Mouse (Mus musculus) forebrain, embryonic 11.5 days (tissue): ENCODE results near the gene Camk1d. TPM values are rescaled to one million over a fixed set of nuclear protein-coding genes. Genes with fewer than 3 reads are reported as not detected.

Source experiments
- ATAC-seq: fragments of 200-750 bp; cut with Nextera tagmentation; replicated peaks from 2 replicates; pipeline ENCODE4 v1.8.0; 2017; ENCODE audit warnings: moderate TSS enrichment; ENCODE audit not compliant: low FRiP score
- DNase-seq: peaks from one replicate; pipeline ENCODE4 v3.0.0-alpha.2; 2017; ENCODE audit warnings: low spot score
- H3K27ac ChIP-seq: fragments of 300-500 bp; sonication (generic); 2 replicates; pipeline ENCODE4 v1.5.1; 2014; ENCODE audit warnings: low read depth, low read length
- H3K27me3 ChIP-seq: fragments of 300-500 bp; sonication (generic); 2 replicates; pipeline ENCODE4 v1.6.1; 2014; ENCODE audit warnings: mild to moderate bottlenecking, low read length, mixed read lengths; ENCODE audit not compliant: control insufficient read depth, insufficient read depth
- H3K36me3 ChIP-seq: fragments of 300-500 bp; sonication (generic); 2 replicates; pipeline ENCODE4 v1.6.1; 2014; ENCODE audit warnings: mild to moderate bottlenecking, low read length, moderate library complexity, mixed read lengths; ENCODE audit not compliant: control insufficient read depth, insufficient read depth
- H3K4me1 ChIP-seq: fragments of 300-500 bp; sonication (generic); replicated peaks from 2 replicates; pipeline ENCODE4 v1.6.1; 2014; ENCODE audit warnings: low read length, mixed read lengths; ENCODE audit not compliant: control insufficient read depth, insufficient read depth
- H3K4me2 ChIP-seq: fragments of 300-500 bp; sonication (generic); 2 replicates; pipeline ENCODE4 v1.6.1; 2014; ENCODE audit warnings: low read depth, mild to moderate bottlenecking, low read length, moderate library complexity, mixed read lengths; ENCODE audit not compliant: severe bottlenecking
- H3K4me3 ChIP-seq: fragments of 300-500 bp; sonication (generic); 2 replicates; pipeline ENCODE4 v1.5.1; 2014; ENCODE audit warnings: low read depth, low read length
- H3K9ac ChIP-seq: fragments of 300-500 bp; sonication (generic); 2 replicates; pipeline ENCODE4 v1.6.1; 2014; ENCODE audit warnings: low read length
- H3K9me3 ChIP-seq: fragments of 300-500 bp; sonication (generic); 2 replicates; pipeline ENCODE4 v1.6.1; 2016; ENCODE audit warnings: low read length, mixed read lengths; ENCODE audit not compliant: control insufficient read depth
- WGBS: fragments of 180-500 bp; shearing (Covaris S2); extraction: QIAGEN DNeasy Blood & Tissue Kit; methylation state at CpG from one replicate; pipeline ENCODE4 v1.1.7; 2014; 5-methylcytosine and 5-hydroxymethylcytosine counted together
- polyA plus RNA-seq: library from polyadenylated mRNA; unstranded; fragments of >200 nt; fragmentation: Nextera tagmentation; extraction: Ambion mirVana; gene quantifications from 2 replicates; pipeline ENCODE4 v1.2.1, GENCODE M21; 2014

Gene Camk1d
- polyA plus RNA-seq, 1 experiment from 2014 or later = 2.2 TPM

GRCm38 (mm10) chr2:5327533-5328250 is 386.6 kb downstream of the Camk1d start:
- Histone ChIP-seq H3K9ac (no peak overlapping the region), H3K9me3 (no peaks in the 10 kb centered on the region), H3K27ac (no peak overlapping the region), H3K36me3 (no peaks in the 10 kb centered on the region), H3K4me2 (no peak overlapping the region), H3K27me3 (no peaks in the 10 kb centered on the region), H3K4me3 (no peak overlapping the region), H3K4me1 (no peaks in the 10 kb centered on the region)
- 73% methylated on average over 12 of the region's 12 CpGs for WGBS
- ATAC-seq (no peak), DNase-seq (no peak)

- Histone ChIP-seq H3K27ac (no peak overlapping the region), H3K4me2 (no peak overlapping the region), H3K9ac (no peak overlapping the region), H3K36me3 (no peaks in the 10 kb centered on the region), H3K27me3 (no peaks in the 10 kb centered on the region), H3K4me3 (no peak overlapping the region), H3K4me1 (0 out of 2 replicates have a peak, but pooled peaks cover 2% of the 10 kb centered on the region), H3K9me3 (no peaks in the 10 kb centered on the region)
- DNase-seq (no peak), ATAC-seq (no peak)
- 82% methylated on average over 3 of the region's 3 CpGs for WGBS
These were observed 389.5 kb downstream of the Camk1d start for GRCm38 (mm10) chr2:5324806-5325205.

GRCm38 (mm10) chr2:5321660-5322295 is 392.5 kb downstream of the Camk1d start:
- H3K4me2 ChIP-seq = no peak overlapping the region
- H3K27ac ChIP-seq = no peak overlapping the region
- 0 out of 2 replicates have a peak, but pooled peaks cover 2% of the 10 kb centered on the region for H3K4me1 ChIP-seq
- no peaks in the 10 kb centered on the region; the same call in 1 of the 2 replicates for H3K27me3 ChIP-seq
- ATAC-seq (no peak), DNase-seq (no peak)
- H3K4me3 ChIP-seq = no peak overlapping the region
- H3K9me3 ChIP-seq = no peaks in the 10 kb centered on the region
- no peak overlapping the region for H3K9ac ChIP-seq
- H3K36me3 ChIP-seq = no peaks in the 10 kb centered on the region
- 60% methylated on average over 8 of the region's 8 CpGs for WGBS

GRCm38 (mm10) chr2:5319138-5319537 is 395.2 kb downstream of the Camk1d start:
- Histone ChIP-seq H3K4me1 (peaks cover 7% of the 10 kb centered on the region; the same call in 1 of the 2 replicates), H3K4me2 (no peak overlapping the region), H3K27ac (no peak overlapping the region), H3K4me3 (no peak overlapping the region), H3K9me3 (no peaks in the 10 kb centered on the region), H3K9ac (no peak overlapping the region), H3K27me3 (no peaks in the 10 kb centered on the region; the same call in 1 of the 2 replicates), H3K36me3 (no peaks in the 10 kb centered on the region)
- WGBS = 88% methylated on average over 3 of the region's 3 CpGs
- ATAC-seq (no peak), DNase-seq (no peak)

- Histone ChIP-seq H3K9ac (no peak overlapping the region), H3K4me3 (no peak overlapping the region), H3K9me3 (no peaks in the 10 kb centered on the region), H3K4me1 (peaks cover 5% of the 10 kb centered on the region; the same call in 1 of the 2 replicates), H3K27me3 (no peaks in the 10 kb centered on the region; the same call in 1 of the 2 replicates), H3K36me3 (no peaks in the 10 kb centered on the region), H3K4me2 (no peak overlapping the region), H3K27ac (no peak overlapping the region)
- no peak for ATAC-seq
- 92% methylated on average over 5 of the region's 5 CpGs for WGBS
- no peak for DNase-seq
These were observed 397.6 kb downstream of the Camk1d start for GRCm38 (mm10) chr2:5316763-5317162.

- DNase-seq = no peak
These were observed 398.1 kb downstream of the Camk1d start for GRCm38 (mm10) chr2:5316217-5316616.

GRCm38 (mm10) chr2:5315291-5315828 is 399.0 kb downstream of the Camk1d start:
- Histone ChIP-seq H3K27me3 (no peaks in the 10 kb centered on the region; the same call in 1 of the 2 replicates), H3K9ac (no peak overlapping the region), H3K4me3 (no peak overlapping the region), H3K4me1 (peaks cover 5% of the 10 kb centered on the region; the same call in 1 of the 2 replicates), H3K9me3 (no peaks in the 10 kb centered on the region), H3K27ac (peak overlapping the region; percentile 66), H3K4me2 (no peak overlapping the region), H3K36me3 (no peaks in the 10 kb centered on the region)
- ATAC-seq (no peak), DNase-seq (no peak)
- 67% methylated on average over 8 of the region's 8 CpGs for WGBS

More at GRCm38 (mm10) chr2:5316217-5316616, 398.1 kb downstream of the Camk1d start:
- H3K4me3 ChIP-seq = no peak overlapping the region
- no peak overlapping the region for H3K9ac ChIP-seq
- H3K9me3 ChIP-seq = no peaks in the 10 kb centered on the region
- no peaks in the 10 kb centered on the region for H3K36me3 ChIP-seq
- peaks cover 5% of the 10 kb centered on the region; the same call in 1 of the 2 replicates for H3K4me1 ChIP-seq
- H3K27me3 ChIP-seq = no peaks in the 10 kb centered on the region; the same call in 1 of the 2 replicates
- WGBS = 94% methylated on average over 4 of the region's 4 CpGs
- H3K27ac ChIP-seq = no peak overlapping the region
- ATAC-seq = no peak
- no peak overlapping the region for H3K4me2 ChIP-seq

GRCm38 (mm10) chr2:5314530-5315166 is 399.7 kb downstream of the Camk1d start:
- H3K4me2 ChIP-seq = no peak overlapping the region
- no peak overlapping the region for H3K4me3 ChIP-seq
- DNase-seq (peak; percentile 79), ATAC-seq (peak; percentile 94)
- H3K9me3 ChIP-seq = no peaks in the 10 kb centered on the region
- H3K27me3 ChIP-seq = no peaks in the 10 kb centered on the region; the same call in 1 of the 2 replicates
- H3K9ac ChIP-seq = no peak overlapping the region
- peaks cover 5% of the 10 kb centered on the region; the same call in 1 of the 2 replicates for H3K4me1 ChIP-seq
- H3K27ac ChIP-seq = no peak overlapping the region
- 10% methylated on average over 9 of the region's 9 CpGs for WGBS
- no peaks in the 10 kb centered on the region for H3K36me3 ChIP-seq
